Mouse (Mus musculus): ENCODE data around the gene Myf5. TPM values are rescaled to one million over a fixed set of nuclear protein-coding genes. Genes with fewer than 3 reads are reported as not detected.

The Myf5 gene
- total and polyA plus RNA-seq, 3 experiments = not detected

GRCm38 (mm10) chr10:107519216-107519615 lies 33.3 kb upstream of the Myf5 start:
- dilution Hi-C loops (cut with MboI; ENCODE audit: extremely low pct_ligation_motif_present, extremely low pct_unique_long_range_greater_than_20kb, low sequenced_read_pairs) = no loop called here
- no peak overlapping the region for H3K4me3 ChIP-seq (replicated peaks in 1 of 3; ENCODE audit: low read depth in 2 of 3, low read length in 2 of 3, poor library complexity in 1 of 3)
- H3K9ac ChIP-seq (ENCODE audit: insufficient read depth, low read depth) = no peak overlapping the region
- no peak for DNase-seq (ENCODE audit: extremely low read depth)
- in situ Hi-C loops (cut with MboI; ENCODE audit: low pct_ligation_motif_present, low pct_unique_long_range_greater_than_20kb, low sequenced_read_pairs) = no loop called here
- no peak for TF ChIP-seq CHD1 (IDR thresholded peaks at IDR 0.05; ENCODE audit: low read depth, low read length)
- no peak for TF ChIP-seq JUN (IDR thresholded peaks at IDR 0.05; ENCODE audit: insufficient read depth, low read depth, low read length)
- no peak for TF ChIP-seq ELF1 (IDR thresholded peaks at IDR 0.05; ENCODE audit: low read depth, low read length)
- no peak for TF ChIP-seq CTCF (conservative IDR thresholded peaks at IDR 0.05 in 1 of 2, IDR thresholded peaks at IDR 0.05 in 1 of 2; ENCODE audit: low read depth in 2 of 2, low read length in 2 of 2)
- no peak for TF ChIP-seq USF1 (IDR thresholded peaks at IDR 0.05; ENCODE audit: low read depth, low read length)
- no peak for TF ChIP-seq KAT2A (IDR thresholded peaks at IDR 0.05; ENCODE audit: insufficient replicate concordance, low read length)
- TF ChIP-seq MYC (IDR thresholded peaks at IDR 0.05; ENCODE audit: low read depth, low read length) = no peak
- no peak for TF ChIP-seq ETS1 (conservative IDR thresholded peaks at IDR 0.05; ENCODE audit: low read depth, low read length)
- TF ChIP-seq TBP (conservative IDR thresholded peaks at IDR 0.05; ENCODE audit: low read depth, low read length) = no peak
- no peak for TF ChIP-seq EP300 (IDR thresholded peaks at IDR 0.05; ENCODE audit: low read length)
- H3K27me3 ChIP-seq (replicated peaks) = no peaks in the 10 kb centered on the region
- no peaks in the 10 kb centered on the region for H3K79me2 ChIP-seq (replicated peaks; ENCODE audit: control insufficient read depth, extremely low read depth, insufficient read depth, poor library complexity, severe bottlenecking)
- no peak overlapping the region for H3K4me2 ChIP-seq (ENCODE audit: insufficient read depth, low read depth, poor library complexity, severe bottlenecking)
- H3K9me3 ChIP-seq (replicated peaks; ENCODE audit: low read length) = peaks cover 29% of the 10 kb centered on the region
- no peaks in the 10 kb centered on the region for H3K36me3 ChIP-seq (replicated peaks in 1 of 2; ENCODE audit: control insufficient read depth in 1 of 2, insufficient read depth in 1 of 2, low read length in 1 of 2)
- H3K4me1 ChIP-seq (ENCODE audit: control insufficient read depth in 1 of 2, insufficient read depth in 2 of 2) = no peaks in the 10 kb centered on the region
- no peak overlapping the region for H3K27ac ChIP-seq (ENCODE audit: insufficient read depth, low read depth)

GRCm38 (mm10) chr10:107516641-107517040 lies 30.7 kb upstream of the Myf5 start:
- Histone ChIP-seq H3K9me3 (replicated peaks; ENCODE audit: low read length) (peaks cover 27% of the 10 kb centered on the region), H3K4me3 (replicated peaks in 1 of 3; ENCODE audit: low read depth in 2 of 3, low read length in 2 of 3, poor library complexity in 1 of 3) (no peak overlapping the region), H3K27me3 (replicated peaks) (no peaks in the 10 kb centered on the region), H3K79me2 (replicated peaks; ENCODE audit: control insufficient read depth, extremely low read depth, insufficient read depth, poor library complexity, severe bottlenecking) (no peaks in the 10 kb centered on the region), H3K4me1 (ENCODE audit: control insufficient read depth in 1 of 2, insufficient read depth in 2 of 2) (no peaks in the 10 kb centered on the region), H3K27ac (ENCODE audit: insufficient read depth, low read depth) (no peak overlapping the region), H3K36me3 (replicated peaks in 1 of 2; ENCODE audit: control insufficient read depth in 1 of 2, insufficient read depth in 1 of 2, low read length in 1 of 2) (no peaks in the 10 kb centered on the region), H3K9ac (ENCODE audit: insufficient read depth, low read depth) (no peak overlapping the region), H3K4me2 (ENCODE audit: insufficient read depth, low read depth, poor library complexity, severe bottlenecking) (no peak overlapping the region)
- DNase-seq (ENCODE audit: extremely low read depth) = no peak
- in situ Hi-C loops (cut with MboI; ENCODE audit: low pct_ligation_motif_present, low pct_unique_long_range_greater_than_20kb, low sequenced_read_pairs) = no loop called here
- TF ChIP-seq SMC3 (IDR thresholded peaks at IDR 0.05; ENCODE audit: low read depth, low read length) (no peak), CHD2 (IDR thresholded peaks at IDR 0.05; ENCODE audit: low read length) (no peak), MAX (IDR thresholded peaks at IDR 0.05; ENCODE audit: low read length) (no peak), MAFK (IDR thresholded peaks at IDR 0.05; ENCODE audit: insufficient replicate concordance, low read length) (no peak), MYC (IDR thresholded peaks at IDR 0.05; ENCODE audit: low read depth, low read length) (no peak), TBP (conservative IDR thresholded peaks at IDR 0.05; ENCODE audit: low read depth, low read length) (no peak), MAZ (IDR thresholded peaks at IDR 0.05; ENCODE audit: low read depth, low read length) (no peak), ELF1 (IDR thresholded peaks at IDR 0.05; ENCODE audit: low read depth, low read length) (no peak), ZC3H11A (IDR thresholded peaks at IDR 0.05; ENCODE audit: low read depth, low read length) (no peak), JUN (IDR thresholded peaks at IDR 0.05; ENCODE audit: insufficient read depth, low read depth, low read length) (no peak), ZNF384 (IDR thresholded peaks at IDR 0.05; ENCODE audit: low read depth, low read length) (no peak), RAD21 (IDR thresholded peaks at IDR 0.05; ENCODE audit: low read depth, low read length) (no peak), HCFC1 (IDR thresholded peaks at IDR 0.05; ENCODE audit: low read depth, low read length) (no peak), TCF12 (IDR thresholded peaks at IDR 0.05; ENCODE audit: low read depth, low read length) (no peak), BHLHE40 (IDR thresholded peaks at IDR 0.05; ENCODE audit: low read depth, low read length) (no peak)
- dilution Hi-C loops (cut with MboI; ENCODE audit: extremely low pct_ligation_motif_present, extremely low pct_unique_long_range_greater_than_20kb, low sequenced_read_pairs) = no loop called here

Data from CH12.LX (cell line).